Mouse (Mus musculus) MEL (cell line): ENCODE results near the gene Slc25a25. TPM values are rescaled to one million over a fixed set of nuclear protein-coding genes. Genes with fewer than 3 reads are reported as not detected.

Source experiments
- DNase-seq: peaks from one replicate; pipeline ENCODE4 v3.0.0; 2011; ENCODE audit warnings: low read depth, low spot score
- H3K27ac ChIP-seq: 2 replicates; pipeline ENCODE4 v1.5.1; 2012; ENCODE audit warnings: low read depth, mild to moderate bottlenecking, control low read depth, low read length, moderate library complexity; ENCODE audit not compliant: control insufficient read depth
- H3K27me3 ChIP-seq, 2 experiments: fragments of 150-350 bp in 1 of 2; sonication (generic) in 1 of 2; 2 replicates each; pipeline ENCODE4 v1.6.1; 2012; ENCODE audit warnings: low read length in 2 of 2, mild to moderate bottlenecking in 2 of 2, improper control_type of control experiment in 1 of 2, moderate library complexity in 1 of 2; ENCODE audit not compliant: insufficient read depth in 2 of 2, control insufficient read depth in 1 of 2
- H3K36me3 ChIP-seq, 2 experiments: 2 replicates each; pipeline ENCODE4 v1.6.1; 2012 to 2014; ENCODE audit warnings: low read length in 2 of 2, improper control_type of control experiment in 1 of 2, inconsistent platforms in 1 of 2, mild to moderate bottlenecking in 1 of 2; ENCODE audit not compliant: insufficient read depth in 2 of 2, control insufficient read depth in 1 of 2
- H3K4me1 ChIP-seq, 2 experiments: fragments of 150-350 bp in 1 of 2; sonication (generic) in 1 of 2; 2 replicates each; pipeline ENCODE4 v1.6.1; 2012; ENCODE audit warnings: low read length in 2 of 2, improper control_type of control experiment in 1 of 2, mild to moderate bottlenecking in 1 of 2; ENCODE audit not compliant: insufficient read depth in 2 of 2, control insufficient read depth in 1 of 2
- H3K4me3 ChIP-seq, 2 experiments: fragments of 150-350 bp in 1 of 2; sonication (generic) in 1 of 2; 2 replicates each; pipeline ENCODE4 v1.5.1; 2012; ENCODE audit warnings: low read depth in 2 of 2, low read length in 2 of 2, mild to moderate bottlenecking in 2 of 2, moderate library complexity in 2 of 2, control low read depth in 1 of 2, improper control_type of control experiment in 1 of 2; ENCODE audit not compliant: control insufficient read depth in 1 of 2, insufficient read depth in 1 of 2
- H3K79me2 ChIP-seq: 2 replicates; pipeline ENCODE4 v1.6.1; 2012; ENCODE audit warnings: mild to moderate bottlenecking, low read length, moderate library complexity; ENCODE audit not compliant: control insufficient read depth, poor library complexity, insufficient read depth
- H3K9ac ChIP-seq: 2 replicates; pipeline ENCODE4 v1.6.1; 2012; ENCODE audit warnings: low read depth, mild to moderate bottlenecking, control low read depth, low read length, moderate library complexity; ENCODE audit not compliant: control insufficient read depth, poor library complexity, severe bottlenecking
- H3K9me3 ChIP-seq: fragments of 150-350 bp; sonication (generic); replicated peaks from 2 replicates; pipeline ENCODE4 v1.6.1; 2012; ENCODE audit warnings: mild to moderate bottlenecking, low read length, improper control_type of control experiment, moderate library complexity; ENCODE audit not compliant: insufficient read depth
- BHLHE40 ChIP-seq: IDR thresholded peaks from 2 replicates; pipeline ENCODE4 v1.6.1; 2012; ENCODE audit warnings: low read depth, mild to moderate bottlenecking, inconsistent platforms, low read length, improper control_type of control experiment, borderline replicate concordance
- CHD1 ChIP-seq: IDR thresholded peaks from 2 replicates; pipeline ENCODE4 v1.6.1; 2012; ENCODE audit warnings: low read depth, mild to moderate bottlenecking, inconsistent platforms, low read length, improper control_type of control experiment
- CHD2 ChIP-seq: IDR thresholded peaks from 2 replicates; pipeline ENCODE4 v1.6.1; 2011; ENCODE audit warnings: low read length, improper control_type of control experiment
- E2F4 ChIP-seq: IDR thresholded peaks from 2 replicates; pipeline ENCODE4 v1.6.1; 2011; ENCODE audit warnings: low read depth, low read length, improper control_type of control experiment, borderline replicate concordance
- EP300 ChIP-seq, 2 experiments: IDR thresholded peaks; 2 replicates each; pipeline ENCODE4 v1.6.1; 2011; ENCODE audit warnings: improper control_type of control experiment in 2 of 2, low read length in 2 of 2, low read depth in 1 of 2, mild to moderate bottlenecking in 1 of 2
- ETS1 ChIP-seq: IDR thresholded peaks from 2 replicates; pipeline ENCODE4 v1.6.1; 2012; ENCODE audit warnings: low read depth, mild to moderate bottlenecking, inconsistent platforms, low read length, improper control_type of control experiment, moderate library complexity
- GATA1 ChIP-seq: IDR thresholded peaks from 2 replicates; pipeline ENCODE4 v1.6.1; 2011; ENCODE audit warnings: low read depth, low read length, improper control_type of control experiment
- KAT2A ChIP-seq: conservative IDR thresholded peaks from 2 replicates; pipeline ENCODE4 v1.6.1; 2012; ENCODE audit warnings: low read depth, low read length, improper control_type of control experiment, inconsistent platforms
- MAZ ChIP-seq: IDR thresholded peaks from 2 replicates; pipeline ENCODE4 v1.6.1; 2012; ENCODE audit warnings: low read depth, mild to moderate bottlenecking, inconsistent platforms, low read length, improper control_type of control experiment
- MYC ChIP-seq: IDR thresholded peaks from 2 replicates; pipeline ENCODE4 v1.6.1; 2011; ENCODE audit warnings: low read depth, mild to moderate bottlenecking, low read length, improper control_type of control experiment, moderate library complexity
- POLR2A ChIP-seq, 2 experiments: IDR thresholded peaks; 2 replicates each; pipeline ENCODE4 v1.6.1; 2011 to 2012; ENCODE audit warnings: low read length in 2 of 2, mild to moderate bottlenecking in 2 of 2, control low read depth in 1 of 2, improper control_type of control experiment in 1 of 2, low read depth in 1 of 2, moderate library complexity in 1 of 2; ENCODE audit not compliant: control insufficient read depth in 1 of 2, insufficient read depth in 1 of 2, poor library complexity in 1 of 2
- POLR2AphosphoS2 ChIP-seq: IDR thresholded peaks from 2 replicates; pipeline ENCODE4 v1.6.1; 2011; ENCODE audit warnings: low read length, improper control_type of control experiment
- POLR2AphosphoS5 ChIP-seq: IDR thresholded peaks from 2 replicates; pipeline ENCODE4 v1.6.1; 2012; ENCODE audit warnings: low read depth, borderline replicate concordance, mild to moderate bottlenecking, inconsistent platforms, low read length, moderate library complexity, mixed read lengths
- RCOR1 ChIP-seq: IDR thresholded peaks from 2 replicates; pipeline ENCODE4 v1.6.1; 2012; ENCODE audit warnings: low read depth, mild to moderate bottlenecking, inconsistent platforms, low read length, improper control_type of control experiment
- SIN3A ChIP-seq: IDR thresholded peaks from 2 replicates; pipeline ENCODE4 v1.6.1; 2012; ENCODE audit warnings: low read length, improper control_type of control experiment, inconsistent platforms
- SMC3 ChIP-seq: IDR thresholded peaks from 2 replicates; pipeline ENCODE4 v1.6.1; 2011; ENCODE audit warnings: low read depth, low read length, improper control_type of control experiment
- TBP ChIP-seq: IDR thresholded peaks from 2 replicates; pipeline ENCODE4 v1.8.0; 2011; ENCODE audit warnings: low read depth, low read length, improper control_type of control experiment
- USF2 ChIP-seq, 2 experiments: IDR thresholded peaks; 2 replicates each; pipeline ENCODE4 v1.6.1; 2011 to 2012; ENCODE audit warnings: improper control_type of control experiment in 2 of 2, low read length in 2 of 2, borderline replicate concordance in 1 of 2, inconsistent platforms in 1 of 2, low read depth in 1 of 2, mild to moderate bottlenecking in 1 of 2; ENCODE audit not compliant: insufficient read depth in 1 of 2
- ZC3H11A ChIP-seq: IDR thresholded peaks from 2 replicates; pipeline ENCODE4 v1.6.1; 2012; ENCODE audit warnings: low read depth, mild to moderate bottlenecking, inconsistent platforms, low read length, improper control_type of control experiment
- ZKSCAN1 ChIP-seq: IDR thresholded peaks from 2 replicates; pipeline ENCODE4 v1.6.1; 2012; ENCODE audit warnings: low read depth, mild to moderate bottlenecking, inconsistent platforms, low read length, improper control_type of control experiment, moderate library complexity
- ZMIZ1 ChIP-seq: IDR thresholded peaks from 2 replicates; pipeline ENCODE4 v1.6.1; 2012; ENCODE audit warnings: low read depth, mild to moderate bottlenecking, inconsistent platforms, low read length, improper control_type of control experiment, moderate library complexity
- polyA plus RNA-seq, 2 experiments: library from polyadenylated mRNA; stranded (reverse) in 1 of 2; unstranded in 1 of 2; fragments of >175 nt in 1 of 2; fragments of >200 nt in 1 of 2; gene quantifications; 2 replicates each; pipeline versions ENCODE4 v1.2.1 to v1.2.4; 2012; ENCODE audit warnings: low replicate concordance in 2 of 2, low read depth in 1 of 2; ENCODE audit not compliant: insufficient read length in 2 of 2, insufficient read depth in 1 of 2, missing spikeins in 1 of 2
- total RNA-seq: library from RNA; depleted of rRNA; stranded (reverse); fragments of 300-350 nt; gene quantifications from 2 replicates; pipeline ENCODE4 v1.2.3, GENCODE M21; 2012

Slc25a25 gene
- total and polyA plus RNA-seq, 3 experiments = 22.3 to 32.5 TPM; not detected in 1

DNA sequence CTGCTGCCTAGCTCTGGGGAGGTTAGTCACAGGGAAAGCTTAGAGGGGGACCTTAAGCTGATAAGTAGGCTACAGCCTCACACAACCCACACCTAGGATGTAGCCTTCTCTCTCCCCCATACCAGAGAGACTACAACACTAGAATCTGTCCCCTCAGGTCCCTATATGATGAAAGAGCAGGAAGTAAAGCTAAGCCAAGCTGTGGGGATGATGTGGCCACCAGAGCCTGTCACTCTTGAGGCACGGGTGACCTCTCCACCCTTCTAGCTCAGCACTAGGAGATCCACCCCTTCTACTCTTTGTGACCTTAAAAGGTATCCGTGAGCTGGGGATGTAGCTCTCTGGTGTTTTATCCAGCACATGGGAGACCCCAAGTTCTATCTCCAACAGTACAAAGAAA, 62.1 kb downstream of the Slc25a25 start:
- no peaks in the 10 kb centered on the region for H3K4me1 ChIP-seq

DNA sequence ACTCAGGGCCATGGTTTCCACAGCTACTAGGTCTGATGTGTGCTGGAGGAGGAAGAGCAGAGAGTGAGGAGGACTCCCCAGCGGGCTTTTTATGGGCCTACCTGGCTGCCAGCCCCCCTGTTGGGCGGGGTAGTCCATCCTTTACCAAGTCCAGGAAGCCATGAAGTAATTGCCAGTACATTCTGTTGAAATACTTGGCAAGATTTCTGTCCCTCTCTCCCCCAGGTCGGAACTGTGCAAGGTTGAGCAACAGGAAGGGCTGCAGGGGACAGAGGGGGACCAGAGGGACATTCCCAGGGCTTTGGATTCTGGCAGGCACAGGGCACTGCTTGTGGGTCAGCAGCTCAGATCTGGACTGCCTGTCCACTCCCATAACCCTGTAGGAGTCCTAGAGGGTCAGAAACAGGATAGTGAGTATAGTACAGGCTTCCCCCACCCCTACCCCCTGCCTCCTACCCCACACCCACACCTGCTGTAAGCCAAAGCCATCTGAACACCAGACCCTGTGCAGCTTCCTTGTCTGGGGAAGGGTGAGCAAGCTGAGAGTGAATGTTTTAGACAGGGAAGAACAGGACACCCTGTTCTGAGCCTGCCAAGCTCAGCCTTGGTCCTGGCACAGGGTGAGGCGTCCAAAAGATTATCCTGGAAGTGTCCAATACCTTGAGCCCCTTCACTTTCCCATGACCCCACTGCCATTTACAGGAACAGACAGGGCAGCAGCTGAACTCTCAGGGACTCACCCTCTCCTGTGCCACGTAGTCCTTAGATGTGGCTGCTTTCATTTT, 63.3 kb downstream of the Slc25a25 start, which contains the start of gene Lcn2:
Gene Lcn2 (minus strand): TSS at position 547 of the 785 bp plus-strand sequence.
- no peaks in the 10 kb centered on the region for H3K9me3 ChIP-seq
- H3K4me3 ChIP-seq = no peak within 1 kb of the TSS
- no peaks in the 10 kb centered on the region for H3K4me1 ChIP-seq
- no peak for DNase-seq
- TF ChIP-seq EP300 (IDR thresholded peaks at IDR 0.05; ENCODE audit: low read depth in 1 of 2, low read length in 2 of 2) (no peak), MAZ (no peak), KAT2A (no peak), POLR2A (IDR thresholded peaks at IDR 0.05; ENCODE audit: control insufficient read depth in 1 of 2, insufficient read depth in 1 of 2, low read depth in 1 of 2, low read length in 2 of 2, poor library complexity in 1 of 2) (no peak), POLR2AphosphoS2 (no peak)
- H3K9ac ChIP-seq = no peak within 1 kb of the TSS
- H3K36me3 ChIP-seq = no peaks in the 10 kb centered on the region
- no peak within 1 kb of the TSS for H3K27ac ChIP-seq
- H3K79me2 ChIP-seq = no peaks in the 10 kb centered on the region
- H3K27me3 ChIP-seq = peaks cover 2 to 3% of the 10 kb centered on the region in 2 experiments; a peak in 3 of 4 replicates

More for the DNA sequence above, 62.1 kb downstream of the Slc25a25 start:
- Histone ChIP-seq H3K27me3 (peaks cover 2 to 3% of the 10 kb centered on the region in 2 experiments; a peak in 3 of 4 replicates), H3K4me3 (no peak overlapping the region), H3K9ac (no peak overlapping the region), H3K27ac (no peak overlapping the region), H3K79me2 (no peaks in the 10 kb centered on the region), H3K9me3 (no peaks in the 10 kb centered on the region), H3K36me3 (no peaks in the 10 kb centered on the region)
- DNase-seq = no peak
- no peak for TF ChIP-seq USF2 (IDR thresholded peaks at IDR 0.05; ENCODE audit: borderline replicate concordance in 1 of 2, insufficient read depth in 1 of 2, low read depth in 1 of 2, low read length in 2 of 2)
- no peak for TF ChIP-seq RCOR1
- TF ChIP-seq EP300 (IDR thresholded peaks at IDR 0.05; ENCODE audit: low read depth in 1 of 2, low read length in 2 of 2) = no peak
- TF ChIP-seq E2F4 = no peak
- TF ChIP-seq CHD2 = no peak
- TF ChIP-seq ZC3H11A = no peak
- no peak for TF ChIP-seq TBP
- no peak for TF ChIP-seq POLR2AphosphoS5
- no peak for TF ChIP-seq ZKSCAN1
- TF ChIP-seq MYC = no peak
- TF ChIP-seq GATA1 = no peak
- TF ChIP-seq ETS1 = no peak
- no peak for TF ChIP-seq CHD1
- TF ChIP-seq SIN3A = no peak
- TF ChIP-seq POLR2A (IDR thresholded peaks at IDR 0.05; ENCODE audit: control insufficient read depth in 1 of 2, insufficient read depth in 1 of 2, low read depth in 1 of 2, low read length in 2 of 2, poor library complexity in 1 of 2) = no peak
- TF ChIP-seq ZMIZ1 = no peak
- TF ChIP-seq SMC3 = no peak
- TF ChIP-seq BHLHE40 = no peak
